Mouse (Mus musculus) cerebellum, adult 2 months (tissue): ENCODE data around the gene Flrt2. TPM values are rescaled to one million over a fixed set of nuclear protein-coding genes. Genes with fewer than 3 reads are reported as not detected.
A peak's percentile ranks its signal among the peaks of the same experiment; 100 is the strongest.

Experiments
- DNase-seq, 2 experiments: peaks; one replicate each; pipeline ENCODE4 v3.0.0; 2021
- H3K27ac ChIP-seq: fragments of 200-500 bp; 2 replicates; pipeline ENCODE4 v1.5.1; 2012; ENCODE audit warnings: low read length, control low read depth, inconsistent platforms; ENCODE audit not compliant: insufficient read depth
- H3K27me3 ChIP-seq: fragments of 200-500 bp; 2 replicates; pipeline ENCODE4 v1.6.1; 2012; ENCODE audit warnings: inconsistent platforms, mild to moderate bottlenecking, low read length, moderate library complexity; ENCODE audit not compliant: control insufficient read depth, insufficient read depth
- H3K4me1 ChIP-seq: fragments of 200-500 bp; 2 replicates; pipeline ENCODE4 v1.6.1; 2011; ENCODE audit warnings: low read length; ENCODE audit not compliant: control insufficient read depth, insufficient read depth
- H3K4me3 ChIP-seq: fragments of 200-500 bp; replicated peaks from 2 replicates; pipeline ENCODE3; 2011; ENCODE audit warnings: mild to moderate bottlenecking, low read depth, low read length, control low read depth; ENCODE audit not compliant: insufficient read depth
- CTCF ChIP-seq: fragments of 200-500 bp; IDR thresholded peaks from 2 replicates; pipeline ENCODE4 v1.5.1; 2011; ENCODE audit warnings: low read depth, mild to moderate bottlenecking, control low read depth, low read length, moderate library complexity, borderline replicate concordance; ENCODE audit not compliant: insufficient read depth
- POLR2A ChIP-seq: fragments of 200-500 bp; IDR thresholded peaks from 2 replicates; pipeline ENCODE4 v1.6.1; 2011; ENCODE audit warnings: low read length, control low read depth, borderline replicate concordance; ENCODE audit not compliant: insufficient read depth
- WGBS: fragments of 180-500 bp; shearing (Covaris S2); methylation state at CpG from one replicate; pipeline ENCODE4 v1.1.7; 2018; 5-methylcytosine and 5-hydroxymethylcytosine counted together
- polyA plus RNA-seq: library from polyadenylated mRNA; depleted of rRNA; stranded (reverse); fragments of >200 nt; gene quantifications from 2 replicates; pipeline ENCODE4 v1.2.3, GENCODE M21; 2012

Flrt2 gene
- polyA plus RNA-seq, 1 experiment = 5.3 TPM

GRCm38 (mm10) chr12:95765255-95765654 lies 73.2 kb downstream of the Flrt2 start:
- no peak for DNase-seq
- Histone ChIP-seq H3K4me1 (no peaks in the 10 kb centered on the region), H3K4me3 (no peak overlapping the region), H3K27me3 (no peaks in the 10 kb centered on the region), H3K27ac (no peak overlapping the region)
- 81% methylated on average over 4 of the region's 4 CpGs for WGBS
- no peak for TF ChIP-seq POLR2A
- TF ChIP-seq CTCF = no peak

- DNase-seq = no peak
- Histone ChIP-seq H3K27ac (no peak overlapping the region), H3K4me3 (no peak overlapping the region), H3K27me3 (no peaks in the 10 kb centered on the region), H3K4me1 (no peaks in the 10 kb centered on the region)
- no peak for TF ChIP-seq CTCF
- no peak for TF ChIP-seq POLR2A
- 65% methylated on average over 2 of the region's 2 CpGs for WGBS
Measured at GRCm38 (mm10) chr12:95769041-95769440, 77.0 kb downstream of the Flrt2 start.

- Histone ChIP-seq H3K4me1 (no peaks in the 10 kb centered on the region), H3K27ac (no peak overlapping the region), H3K27me3 (no peaks in the 10 kb centered on the region), H3K4me3 (no peak overlapping the region)
- no peak for TF ChIP-seq POLR2A
- TF ChIP-seq CTCF = no peak
- peak in 1 of 2 experiments; percentile 3 for DNase-seq
- WGBS = 18% methylated on average over 3 of the region's 3 CpGs
Measured at GRCm38 (mm10) chr12:95770251-95770650, 78.2 kb downstream of the Flrt2 start.

- Histone ChIP-seq H3K27me3 (no peaks in the 10 kb centered on the region), H3K4me3 (no peak overlapping the region), H3K4me1 (no peaks in the 10 kb centered on the region), H3K27ac (no peak overlapping the region)
- no peak for DNase-seq
- WGBS = 62% methylated on average over 1 of the region's 1 CpGs
- no peak for TF ChIP-seq CTCF
- TF ChIP-seq POLR2A = no peak
Measured at GRCm38 (mm10) chr12:95790146-95790545, 98.1 kb downstream of the Flrt2 start.

- Histone ChIP-seq H3K4me1 (no peaks in the 10 kb centered on the region), H3K27ac (no peak overlapping the region), H3K4me3 (no peak overlapping the region), H3K27me3 (no peaks in the 10 kb centered on the region)
- TF ChIP-seq CTCF = no peak
- no peak for TF ChIP-seq POLR2A
- no peak for DNase-seq
Measured at GRCm38 (mm10) chr12:95816660-95817059, 124.6 kb downstream of the Flrt2 start.
